Mouse (Mus musculus) MEL (cell line): ENCODE measurements at regions not wholly inside any gene's neighbourhood (a gene's known extent, or its start where the extent isn't known, plus 50 kb on each side); places are given as distances from the start of the nearest gene placed in this dataset.
"Not testable (repeated sequence)": the region's sequence is repeated elsewhere in the genome, so short reads cannot be mapped to it uniquely, and the experiment has no call there.

ENCODE experiments used
- DNase-seq: peaks from one replicate; pipeline ENCODE4 v3.0.0; 2011; ENCODE audit warnings: low read depth, low spot score
- H3K27ac ChIP-seq: 2 replicates; pipeline ENCODE4 v1.5.1; 2012; ENCODE audit warnings: low read depth, mild to moderate bottlenecking, control low read depth, low read length, moderate library complexity; ENCODE audit not compliant: control insufficient read depth
- H3K27me3 ChIP-seq, 2 experiments: fragments of 150-350 bp in 1 of 2; sonication (generic) in 1 of 2; 2 replicates each; pipeline ENCODE4 v1.6.1; 2012; ENCODE audit warnings: low read length in 2 of 2, mild to moderate bottlenecking in 2 of 2, improper control_type of control experiment in 1 of 2, moderate library complexity in 1 of 2; ENCODE audit not compliant: insufficient read depth in 2 of 2, control insufficient read depth in 1 of 2
- H3K36me3 ChIP-seq, 2 experiments: 2 replicates each; pipeline ENCODE4 v1.6.1; 2012 to 2014; ENCODE audit warnings: low read length in 2 of 2, improper control_type of control experiment in 1 of 2, inconsistent platforms in 1 of 2, mild to moderate bottlenecking in 1 of 2; ENCODE audit not compliant: insufficient read depth in 2 of 2, control insufficient read depth in 1 of 2
- H3K4me1 ChIP-seq, 2 experiments: fragments of 150-350 bp in 1 of 2; sonication (generic) in 1 of 2; 2 replicates each; pipeline ENCODE4 v1.6.1; 2012; ENCODE audit warnings: low read length in 2 of 2, improper control_type of control experiment in 1 of 2, mild to moderate bottlenecking in 1 of 2; ENCODE audit not compliant: insufficient read depth in 2 of 2, control insufficient read depth in 1 of 2
- H3K4me3 ChIP-seq, 2 experiments: fragments of 150-350 bp in 1 of 2; sonication (generic) in 1 of 2; 2 replicates each; pipeline ENCODE4 v1.5.1; 2012; ENCODE audit warnings: low read depth in 2 of 2, low read length in 2 of 2, mild to moderate bottlenecking in 2 of 2, moderate library complexity in 2 of 2, control low read depth in 1 of 2, improper control_type of control experiment in 1 of 2; ENCODE audit not compliant: control insufficient read depth in 1 of 2, insufficient read depth in 1 of 2
- H3K79me2 ChIP-seq: 2 replicates; pipeline ENCODE4 v1.6.1; 2012; ENCODE audit warnings: mild to moderate bottlenecking, low read length, moderate library complexity; ENCODE audit not compliant: control insufficient read depth, poor library complexity, insufficient read depth
- H3K9ac ChIP-seq: 2 replicates; pipeline ENCODE4 v1.6.1; 2012; ENCODE audit warnings: low read depth, mild to moderate bottlenecking, control low read depth, low read length, moderate library complexity; ENCODE audit not compliant: control insufficient read depth, poor library complexity, severe bottlenecking
- H3K9me3 ChIP-seq: fragments of 150-350 bp; sonication (generic); replicated peaks from 2 replicates; pipeline ENCODE4 v1.6.1; 2012; ENCODE audit warnings: mild to moderate bottlenecking, low read length, improper control_type of control experiment, moderate library complexity; ENCODE audit not compliant: insufficient read depth
- CHD2 ChIP-seq: IDR thresholded peaks from 2 replicates; pipeline ENCODE4 v1.6.1; 2011; ENCODE audit warnings: low read length, improper control_type of control experiment
- CTCF ChIP-seq, 3 experiments: IDR thresholded peaks in 2 of 3; conservative IDR thresholded peaks in 1 of 3; 2 replicates each; pipeline ENCODE4 v1.5.1; 2011 to 2012; ENCODE audit warnings: low read length in 3 of 3, low read depth in 2 of 3, mild to moderate bottlenecking in 2 of 3, improper control_type of control experiment in 1 of 3, inconsistent platforms in 1 of 3, mixed read lengths in 1 of 3, moderate library complexity in 1 of 3; ENCODE audit not compliant: control insufficient read depth in 1 of 3, insufficient read depth in 1 of 3, poor library complexity in 1 of 3, severe bottlenecking in 1 of 3
- ETS1 ChIP-seq: IDR thresholded peaks from 2 replicates; pipeline ENCODE4 v1.6.1; 2012; ENCODE audit warnings: low read depth, mild to moderate bottlenecking, inconsistent platforms, low read length, improper control_type of control experiment, moderate library complexity
- GABPA ChIP-seq: IDR thresholded peaks from 2 replicates; pipeline ENCODE4 v1.6.1; 2012; ENCODE audit warnings: low read depth, mild to moderate bottlenecking, inconsistent platforms, low read length, improper control_type of control experiment, moderate library complexity
- KAT2A ChIP-seq: conservative IDR thresholded peaks from 2 replicates; pipeline ENCODE4 v1.6.1; 2012; ENCODE audit warnings: low read depth, low read length, improper control_type of control experiment, inconsistent platforms
- MAX ChIP-seq: IDR thresholded peaks from 2 replicates; pipeline ENCODE4 v1.6.1; 2011; ENCODE audit warnings: low read length, improper control_type of control experiment
- MAZ ChIP-seq: IDR thresholded peaks from 2 replicates; pipeline ENCODE4 v1.6.1; 2012; ENCODE audit warnings: low read depth, mild to moderate bottlenecking, inconsistent platforms, low read length, improper control_type of control experiment
- MYB ChIP-seq: IDR thresholded peaks from 2 replicates; pipeline ENCODE4 v1.6.1; 2011; ENCODE audit warnings: mild to moderate bottlenecking, low read depth, low read length, improper control_type of control experiment
- MYC ChIP-seq: IDR thresholded peaks from 2 replicates; pipeline ENCODE4 v1.6.1; 2011; ENCODE audit warnings: low read depth, mild to moderate bottlenecking, low read length, improper control_type of control experiment, moderate library complexity
- NRF1 ChIP-seq: IDR thresholded peaks from 2 replicates; pipeline ENCODE4 v1.6.1; 2014; ENCODE audit warnings: low read depth, mild to moderate bottlenecking, inconsistent platforms, low read length, improper control_type of control experiment, moderate library complexity; ENCODE audit not compliant: poor library complexity, insufficient read depth, severe bottlenecking
- POLR2A ChIP-seq, 2 experiments: IDR thresholded peaks; 2 replicates each; pipeline ENCODE4 v1.6.1; 2011 to 2012; ENCODE audit warnings: low read length in 2 of 2, mild to moderate bottlenecking in 2 of 2, control low read depth in 1 of 2, improper control_type of control experiment in 1 of 2, low read depth in 1 of 2, moderate library complexity in 1 of 2; ENCODE audit not compliant: control insufficient read depth in 1 of 2, insufficient read depth in 1 of 2, poor library complexity in 1 of 2
- POLR2AphosphoS2 ChIP-seq: IDR thresholded peaks from 2 replicates; pipeline ENCODE4 v1.6.1; 2011; ENCODE audit warnings: low read length, improper control_type of control experiment
- SIN3A ChIP-seq: IDR thresholded peaks from 2 replicates; pipeline ENCODE4 v1.6.1; 2012; ENCODE audit warnings: low read length, improper control_type of control experiment, inconsistent platforms
- SMC3 ChIP-seq: IDR thresholded peaks from 2 replicates; pipeline ENCODE4 v1.6.1; 2011; ENCODE audit warnings: low read depth, low read length, improper control_type of control experiment
- TBP ChIP-seq: IDR thresholded peaks from 2 replicates; pipeline ENCODE4 v1.8.0; 2011; ENCODE audit warnings: low read depth, low read length, improper control_type of control experiment
- UBTF ChIP-seq: IDR thresholded peaks from 2 replicates; pipeline ENCODE4 v1.6.1; 2012; ENCODE audit warnings: low read depth, mild to moderate bottlenecking, inconsistent platforms, low read length, improper control_type of control experiment, moderate library complexity, borderline replicate concordance; ENCODE audit not compliant: insufficient read depth
- USF2 ChIP-seq, 2 experiments: IDR thresholded peaks; 2 replicates each; pipeline ENCODE4 v1.6.1; 2011 to 2012; ENCODE audit warnings: improper control_type of control experiment in 2 of 2, low read length in 2 of 2, borderline replicate concordance in 1 of 2, inconsistent platforms in 1 of 2, low read depth in 1 of 2, mild to moderate bottlenecking in 1 of 2; ENCODE audit not compliant: insufficient read depth in 1 of 2
- ZMIZ1 ChIP-seq: IDR thresholded peaks from 2 replicates; pipeline ENCODE4 v1.6.1; 2012; ENCODE audit warnings: low read depth, mild to moderate bottlenecking, inconsistent platforms, low read length, improper control_type of control experiment, moderate library complexity
- ZNF384 ChIP-seq: IDR thresholded peaks from 2 replicates; pipeline ENCODE4 v1.6.1; 2012; ENCODE audit warnings: low read depth, mild to moderate bottlenecking, inconsistent platforms, low read length, improper control_type of control experiment

- no peaks in the 10 kb centered on the region for H3K9me3 ChIP-seq
- H3K79me2 ChIP-seq: no peaks in the 10 kb centered on the region
- H3K9ac ChIP-seq: no peak overlapping the region
- H3K27ac ChIP-seq: no peak overlapping the region
- no peaks in the 10 kb centered on the region for H3K27me3 ChIP-seq
- H3K4me3 ChIP-seq: no peak overlapping the region
- H3K36me3 ChIP-seq: no peaks in the 10 kb centered on the region
- peaks cover 0 to 4% of the 10 kb centered on the region in 2 experiments; a peak in 1 of 4 replicates for H3K4me1 ChIP-seq
- TF ChIP-seq MAX (no peak), ZNF384 (peak; percentile 31; the same call in 1 of the 2 replicates)
- DNase-seq: peak; percentile 13
Observed at GRCm38 (mm10) chr16:55504796-55505413, 207.1 kb upstream of the Zpld1 start.

- H3K9ac ChIP-seq: no peak overlapping the region
Observed at GRCm38 (mm10) chr16:55504274-55504673, 206.5 kb upstream of the Zpld1 start.

GRCm38 (mm10) chr16:55503273-55503672 is 205.5 kb upstream of the Zpld1 start:
- Histone ChIP-seq H3K27ac (no peak overlapping the region), H3K36me3 (no peaks in the 10 kb centered on the region), H3K27me3 (peaks cover 0 to 2% of the 10 kb centered on the region in 2 experiments; a peak in 2 of 4 replicates), H3K4me3 (no peak overlapping the region), H3K9me3 (no peaks in the 10 kb centered on the region), H3K4me1 (peaks cover 0 to 4% of the 10 kb centered on the region in 2 experiments; a peak in 1 of 4 replicates), H3K79me2 (no peaks in the 10 kb centered on the region), H3K9ac (no peak overlapping the region)
- DNase-seq: peak; percentile 55
- TF ChIP-seq SMC3 (peak; percentile 41), ETS1 (no peak), CTCF (IDR thresholded peaks at IDR 0.05 in 2 of 3, conservative IDR thresholded peaks at IDR 0.05 in 1 of 3; ENCODE audit: control insufficient read depth in 1 of 3, insufficient read depth in 1 of 3, low read depth in 2 of 3, low read length in 3 of 3, poor library complexity in 1 of 3, severe bottlenecking in 1 of 3) (peak; percentile 5 to 42 (median 28); a peak in 3 of 6 replicates)

More at GRCm38 (mm10) chr16:55504274-55504673, 206.5 kb upstream of the Zpld1 start:
- H3K4me1 ChIP-seq: peaks cover 0 to 4% of the 10 kb centered on the region in 2 experiments; a peak in 1 of 4 replicates
- H3K4me3 ChIP-seq: no peak overlapping the region
- no peaks in the 10 kb centered on the region for H3K27me3 ChIP-seq
- H3K9me3 ChIP-seq: no peaks in the 10 kb centered on the region
- TF ChIP-seq CHD2 (no peak), NRF1 (no peak), ZMIZ1 (no peak), ZNF384 (no peak), MYC (no peak), MYB (no peak), SIN3A (no peak), POLR2AphosphoS2 (no peak), KAT2A (no peak), USF2 (IDR thresholded peaks at IDR 0.05; ENCODE audit: borderline replicate concordance in 1 of 2, insufficient read depth in 1 of 2, low read depth in 1 of 2, low read length in 2 of 2) (no peak), TBP (no peak), MAZ (no peak), SMC3 (no peak), MAX (no peak), UBTF (no peak), POLR2A (IDR thresholded peaks at IDR 0.05; ENCODE audit: control insufficient read depth in 1 of 2, insufficient read depth in 1 of 2, low read depth in 1 of 2, low read length in 2 of 2, poor library complexity in 1 of 2) (no peak), GABPA (no peak)
- TF ChIP-seq, all 39 proteins: peak for 0
- DNase-seq: no peak
- Histone ChIP-seq H3K79me2 (no peaks in the 10 kb centered on the region), H3K36me3 (no peaks in the 10 kb centered on the region), H3K27ac (no peak overlapping the region)

GRCm38 (mm10) chr16:55499831-55500230 is 202.0 kb upstream of the Zpld1 start:
- H3K9me3 ChIP-seq, H3K4me1 ChIP-seq, H3K27ac ChIP-seq, H3K79me2 ChIP-seq, H3K27me3 ChIP-seq, DNase-seq, H3K9ac ChIP-seq, H3K36me3 ChIP-seq, H3K4me3 ChIP-seq: not testable (repeated sequence)
